Mouse (Mus musculus): Measurements from ENCODE around the gene Dnajb1.
A peak's percentile ranks its signal among the peaks of the same experiment; 100 is the strongest.

Dnajb1 gene

GRCm38 (mm10) chr8:83613695-83614094 is 5.7 kb downstream of the Dnajb1 start:
- no peak for DNase-seq (ENCODE audit: low spot score)

- no peak for DNase-seq (ENCODE audit: low spot score)
These were observed 8.6 kb downstream of the Dnajb1 start for GRCm38 (mm10) chr8:83616625-83617024.

DNA sequence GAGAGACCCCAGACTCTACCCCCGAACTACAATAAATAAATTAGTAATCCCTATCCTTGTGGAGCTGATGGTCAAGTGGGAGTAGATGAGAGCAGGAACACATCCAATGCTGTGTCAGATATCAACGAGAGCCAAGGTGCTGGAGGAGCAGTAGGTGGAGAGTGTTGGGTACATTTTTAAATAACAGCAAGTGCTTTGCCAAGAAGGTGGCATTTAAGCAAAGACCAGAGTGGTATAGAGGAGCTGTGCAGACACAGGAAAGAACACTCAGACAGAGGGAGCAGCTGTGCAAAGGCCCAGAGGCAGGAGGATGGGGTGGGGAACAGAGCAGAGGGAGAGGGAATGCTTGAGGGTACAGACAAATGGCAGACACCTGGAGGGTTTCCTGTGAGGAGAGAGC is 9.1 kb downstream of the Dnajb1 start:
- DNase-seq (ENCODE audit: low spot score): no peak

DNA sequence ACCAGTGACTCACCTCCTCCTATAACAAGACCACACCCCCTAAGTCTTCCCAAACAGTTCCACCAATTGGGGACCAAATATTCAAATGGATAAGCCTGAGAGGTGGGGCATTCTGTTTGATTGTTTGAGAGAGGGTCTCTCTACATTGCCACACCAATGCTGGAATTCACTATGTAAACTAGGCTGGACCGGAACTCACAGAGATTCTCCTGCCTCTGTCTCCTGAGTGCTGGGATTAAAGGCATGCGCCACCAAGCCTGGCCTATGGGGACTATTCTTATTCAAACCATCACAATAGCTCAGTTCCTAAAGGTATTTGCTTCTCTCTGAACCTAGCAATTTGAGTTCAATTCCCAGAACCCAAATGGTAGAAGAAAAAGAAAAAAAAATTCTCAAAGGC is 10.6 kb downstream of the Dnajb1 start:
- no peak for DNase-seq (ENCODE audit: low spot score)

DNA sequence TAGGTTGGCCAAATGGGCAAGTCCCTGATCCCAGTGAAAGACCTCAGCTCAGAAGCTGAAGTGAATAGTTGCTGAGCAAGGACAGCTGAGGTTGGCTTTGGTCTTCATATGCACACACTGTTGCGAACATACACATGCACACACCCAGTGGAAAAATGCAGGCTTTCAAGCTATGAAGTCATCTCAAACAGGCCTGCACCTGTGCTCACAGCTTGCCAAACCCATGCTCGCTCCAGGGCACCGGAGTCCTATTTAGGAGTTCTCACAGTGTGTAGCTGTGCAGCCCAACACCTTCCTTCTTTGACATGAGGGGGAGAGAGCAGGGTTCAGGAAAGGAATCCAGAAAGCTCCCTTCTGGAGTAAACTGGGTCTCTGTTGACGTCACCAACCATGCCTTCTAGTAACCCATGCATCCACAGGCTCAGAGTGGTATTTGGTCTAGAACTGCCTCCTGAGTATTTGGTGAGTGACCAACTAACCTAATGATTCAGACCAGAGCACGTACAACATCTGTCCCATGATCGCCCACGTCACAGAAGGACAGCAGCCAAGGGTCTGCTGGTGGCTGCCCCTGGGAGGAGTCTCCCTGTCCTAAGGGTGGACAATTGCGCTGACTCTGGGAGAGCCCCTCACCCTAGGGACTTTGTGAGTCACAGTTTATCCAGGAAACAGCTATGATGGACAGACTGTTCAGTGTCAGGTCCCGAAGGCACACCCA is 11.7 kb downstream of the Dnajb1 start:
- no peak for DNase-seq (ENCODE audit: low spot score)

DNA sequence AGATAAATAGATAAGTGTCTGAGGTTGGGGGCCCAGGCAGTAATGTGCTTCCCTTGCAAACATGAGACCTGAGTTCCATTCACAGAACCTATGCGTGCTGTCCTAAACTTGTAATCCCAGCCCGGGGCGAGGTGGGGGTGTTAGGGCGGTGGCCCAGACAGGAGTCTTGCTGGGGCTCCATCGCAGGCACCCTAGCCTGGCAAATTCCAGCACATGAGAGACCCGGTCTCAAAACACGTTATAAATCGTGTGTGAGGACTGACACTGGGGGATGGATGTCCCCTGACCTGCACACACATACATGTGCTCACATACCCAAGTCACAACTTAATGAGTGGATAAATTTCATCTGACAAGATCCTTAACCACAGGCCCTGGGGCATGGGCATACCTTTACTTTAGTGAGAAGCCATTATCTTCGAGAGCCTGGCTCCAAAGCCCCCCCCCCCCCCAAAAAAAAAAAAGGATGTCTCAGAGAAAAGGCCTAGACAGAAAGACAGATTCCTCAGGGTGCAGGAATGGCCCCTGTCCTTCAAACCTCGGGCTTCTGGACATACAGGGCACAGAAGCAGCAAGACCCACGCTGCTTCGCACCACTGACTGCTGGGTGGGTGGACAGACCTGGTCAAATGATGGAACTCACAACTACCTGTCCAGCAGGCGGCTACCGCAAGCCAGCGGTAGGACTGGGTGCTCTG is 13.8 kb downstream of the Dnajb1 start:
- DNase-seq (ENCODE audit: low spot score): no peak

- peak; percentile 69 for DNase-seq (ENCODE audit: low spot score)
These were observed 14.5 kb downstream of the Dnajb1 start for GRCm38 (mm10) chr8:83622389-83622989.

DNA sequence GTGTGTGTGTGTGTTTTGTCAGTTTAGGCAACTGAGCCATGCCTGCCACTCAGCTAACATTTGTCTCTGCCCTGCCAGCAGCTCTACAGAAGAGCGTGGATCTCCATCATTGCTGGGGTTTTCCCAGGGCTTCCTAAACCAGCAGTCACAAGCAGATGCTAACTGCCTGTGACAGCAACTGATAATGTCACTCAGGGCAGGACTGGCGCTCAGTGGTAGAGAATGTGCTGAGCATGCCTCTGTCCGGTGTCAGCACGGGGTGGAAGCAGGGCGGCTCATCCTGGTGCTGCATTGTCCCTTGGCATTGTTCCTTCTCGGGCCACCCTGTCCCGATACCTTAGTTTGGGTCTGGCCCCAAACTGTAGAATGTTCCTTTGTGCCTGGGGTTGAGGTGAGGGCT is 15.6 kb downstream of the Dnajb1 start:
- no peak for DNase-seq (ENCODE audit: low spot score)

DNA sequence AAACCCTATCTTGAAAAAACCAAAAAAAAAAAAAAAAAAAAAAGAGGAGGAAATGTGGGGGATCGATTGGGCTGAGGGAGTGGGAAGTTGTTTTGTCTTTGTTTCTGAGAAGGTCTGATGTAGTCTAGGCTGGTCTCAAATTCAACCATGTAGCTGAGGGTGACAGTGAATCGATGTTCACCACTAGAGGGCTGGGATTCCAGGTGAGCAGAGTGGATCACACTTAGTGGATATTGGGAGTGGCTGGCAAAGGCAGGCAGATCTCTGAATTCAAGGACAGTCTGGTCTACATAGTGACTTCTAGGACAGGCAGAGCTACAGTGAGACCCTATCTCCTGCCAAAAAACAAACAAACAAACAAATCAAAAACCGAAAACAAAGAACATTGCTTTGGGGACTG is 16.7 kb downstream of the Dnajb1 start:
- no peak for DNase-seq (ENCODE audit: low spot score)

DNA sequence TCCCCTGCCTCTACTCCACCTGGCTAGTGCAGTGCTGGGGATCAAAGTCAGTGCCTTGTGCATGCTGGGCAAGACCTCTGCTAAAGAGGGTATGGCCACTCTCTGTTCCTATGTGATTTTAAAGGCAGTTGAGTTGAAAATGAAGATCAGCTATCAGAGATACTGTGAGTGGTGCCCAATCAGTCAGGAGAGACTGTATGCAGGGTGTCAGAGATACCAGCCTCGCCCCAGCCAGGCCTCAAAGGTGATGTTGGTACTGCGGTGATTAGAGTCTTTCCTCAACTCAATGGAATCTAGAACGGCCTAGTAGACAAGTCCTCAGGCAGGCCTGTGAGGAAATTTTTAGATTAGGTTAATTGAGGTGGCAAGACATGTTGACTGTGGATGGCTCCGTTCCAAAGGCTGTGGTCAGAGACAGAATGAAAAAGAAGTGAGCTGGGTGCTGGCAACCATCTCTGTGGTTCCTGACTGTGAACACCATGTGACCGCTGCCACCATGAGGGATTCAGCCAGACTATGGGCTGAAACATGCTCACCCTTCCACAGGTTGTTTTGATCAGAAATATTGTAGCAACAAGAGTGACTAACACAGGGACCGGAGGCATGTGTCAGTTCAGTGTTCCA is 17.8 kb downstream of the Dnajb1 start:
- no peak for DNase-seq (ENCODE audit: low spot score)

GRCm38 (mm10) chr8:83632083-83632707 is 24.2 kb downstream of the Dnajb1 start:
- DNase-seq (ENCODE audit: low spot score): no peak

DNA sequence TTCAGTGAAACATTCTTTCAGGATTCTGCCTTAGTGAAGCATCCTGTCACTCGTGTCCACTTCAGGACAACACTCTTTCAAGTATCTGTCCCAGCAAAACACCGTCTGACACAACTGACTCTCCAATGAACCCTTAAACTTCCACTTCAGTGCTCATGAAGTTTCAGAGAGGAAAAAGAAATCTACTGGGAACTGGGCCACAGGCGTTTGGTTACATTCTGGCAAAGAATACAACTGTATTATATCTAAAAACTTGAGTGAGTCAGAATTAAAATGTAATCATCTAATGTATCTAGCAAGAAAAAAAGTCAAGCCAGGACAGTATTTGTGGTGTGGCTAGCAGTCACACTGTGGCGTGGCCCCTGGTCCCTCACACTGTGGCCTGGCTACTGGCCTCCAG is 30.9 kb downstream of the Dnajb1 start:
- no peak for DNase-seq (ENCODE audit: low spot score)

- DNase-seq (ENCODE audit: low spot score): no peak
These were observed 31.7 kb downstream of the Dnajb1 start for GRCm38 (mm10) chr8:83639649-83640048.

DNA sequence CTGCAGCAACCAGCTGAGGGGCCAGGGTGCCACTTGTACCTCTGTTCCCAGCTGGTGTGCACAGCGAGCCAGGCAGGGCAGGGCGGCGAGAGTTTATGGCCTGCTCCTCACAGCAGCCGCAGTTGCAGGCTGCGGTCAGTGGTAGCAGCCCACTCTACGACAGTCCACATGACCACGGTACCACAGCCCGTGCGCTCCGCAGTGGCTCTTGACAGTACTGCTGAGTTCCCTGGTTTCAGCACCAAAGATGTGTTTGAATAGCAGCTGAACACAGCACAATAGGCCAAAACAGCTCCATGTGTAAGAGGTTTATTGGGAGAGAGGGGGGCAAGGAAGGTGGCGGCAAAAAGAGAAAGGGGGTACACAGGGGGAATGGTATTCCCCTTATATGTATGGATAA is 39.5 kb downstream of the Dnajb1 start:
- no peak for DNase-seq (ENCODE audit: low spot score)

DNA sequence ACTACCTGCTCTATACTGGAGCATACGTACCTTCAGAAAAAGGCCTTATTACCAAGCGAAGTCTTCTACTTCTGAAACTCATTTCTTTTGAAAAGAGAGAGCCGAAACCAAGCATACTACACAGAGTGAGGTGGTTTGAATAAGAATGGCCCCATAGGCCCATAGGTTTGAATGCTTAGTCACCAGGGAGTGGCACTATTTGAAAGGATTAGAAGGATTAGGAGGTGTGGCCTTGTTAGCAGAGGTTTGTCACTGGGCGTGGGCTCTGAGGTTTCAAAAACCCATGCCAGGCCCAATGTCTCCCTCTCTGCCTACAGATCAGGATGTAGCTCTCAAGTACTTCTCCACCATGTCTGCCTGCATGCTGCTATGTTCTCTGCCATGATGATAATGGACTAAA is 40.0 kb downstream of the Dnajb1 start:
- DNase-seq (ENCODE audit: low spot score): no peak

DNA sequence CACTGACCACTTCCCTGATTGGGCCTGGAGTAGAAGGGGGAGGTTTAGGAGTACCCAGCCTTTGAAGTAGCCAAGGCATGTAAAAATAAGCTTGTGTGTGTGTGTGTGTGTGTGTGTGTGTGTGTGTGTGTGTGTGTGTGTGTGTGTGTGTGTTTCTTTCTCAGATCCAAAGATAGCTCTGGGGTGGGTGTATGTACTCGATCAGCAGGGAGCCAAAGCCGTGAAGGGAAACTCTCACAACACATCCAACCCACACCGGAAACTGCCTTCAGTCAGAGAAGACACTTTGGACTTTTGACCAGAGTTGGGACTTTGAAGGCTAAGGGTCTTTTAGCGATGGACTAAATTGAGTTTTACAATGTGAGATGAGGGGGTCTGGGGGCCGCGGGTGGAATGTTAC is 41.7 kb downstream of the Dnajb1 start:
- DNase-seq (ENCODE audit: low spot score): no peak

DNA sequence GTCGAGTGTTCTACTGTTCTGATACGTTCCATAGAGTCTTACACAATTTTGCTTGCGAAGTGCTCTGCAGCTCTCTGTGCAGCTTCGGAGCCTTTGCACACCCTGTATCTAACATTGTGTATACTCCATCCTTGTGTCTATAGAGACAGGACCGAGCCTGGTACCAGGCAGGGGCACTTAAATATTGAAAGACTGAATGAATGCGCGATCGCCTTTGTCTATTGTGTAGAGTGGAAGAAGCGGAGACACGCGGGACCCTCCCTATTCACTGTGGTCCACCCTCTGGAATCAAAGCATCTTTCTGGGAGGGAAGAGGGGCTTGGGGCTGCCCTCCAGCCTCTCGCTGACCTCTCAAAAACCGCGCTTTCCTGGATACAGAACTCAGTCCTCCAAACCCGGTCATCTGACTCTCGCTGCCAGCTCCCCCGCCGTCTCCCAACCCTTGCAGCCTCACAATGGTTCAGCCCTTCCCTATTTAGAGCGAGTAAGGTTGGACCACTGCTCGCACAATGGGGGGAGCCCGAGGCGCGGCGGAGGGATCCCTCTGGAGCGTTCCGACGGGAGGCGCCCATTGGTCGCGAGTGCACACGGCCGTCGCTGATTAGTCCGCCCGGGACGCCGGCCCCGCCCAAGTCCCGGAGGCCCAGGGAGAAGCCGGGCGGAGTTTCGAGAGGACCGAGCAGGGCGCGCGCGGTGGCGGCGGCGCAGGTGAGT is 44.2 kb downstream of the Dnajb1 start, which contains the start of gene Gipc1:
Gipc1 (plus strand) TSS at position 648 of the 714 bp plus-strand sequence.
- DNase-seq (ENCODE audit: low spot score): peak; percentile 85

DNA sequence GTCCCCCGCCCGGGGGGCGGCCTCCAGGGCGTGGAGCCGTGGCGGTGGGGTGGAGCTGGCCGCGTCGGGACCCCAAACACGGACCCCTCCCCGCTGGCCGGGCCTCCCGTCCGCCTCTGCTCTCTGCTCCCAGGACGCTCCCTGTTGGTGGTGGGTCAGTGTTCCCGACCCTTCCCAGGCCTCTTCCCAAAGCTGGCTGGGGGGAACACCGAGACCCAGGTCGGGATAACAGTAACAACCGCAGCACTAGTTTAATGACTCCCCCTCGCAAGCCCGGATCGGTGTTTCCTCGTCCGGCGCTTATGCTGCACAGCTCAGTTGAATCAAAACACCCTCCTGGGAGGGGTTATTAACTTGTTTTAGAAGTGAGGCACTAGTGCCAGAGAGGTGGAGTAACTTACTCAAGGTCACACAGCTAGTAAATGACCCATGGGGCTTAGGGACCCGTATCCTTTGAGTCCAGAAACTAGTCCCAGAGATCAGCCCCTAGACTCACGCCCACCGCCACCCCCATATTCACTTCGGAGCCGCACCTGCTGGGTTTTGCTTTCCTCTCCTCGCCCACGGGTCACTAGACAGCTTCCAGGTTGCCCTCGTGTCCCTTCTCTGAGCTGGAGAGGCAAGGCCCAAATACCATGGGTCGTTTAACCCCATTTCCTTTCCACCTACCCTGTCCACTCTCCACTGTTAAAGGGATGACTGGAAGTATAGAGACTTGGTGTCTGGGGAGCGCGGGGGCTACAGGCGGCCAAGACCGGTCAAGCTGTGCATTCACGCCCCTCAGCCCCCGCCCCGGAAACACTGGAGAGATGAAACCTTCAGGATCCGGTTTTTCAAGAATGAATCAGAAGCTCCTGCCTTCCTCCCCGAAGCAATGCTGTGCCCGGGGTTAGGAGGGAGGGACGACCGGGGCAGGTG is 45.0 kb downstream of the Dnajb1 start:
- DNase-seq (ENCODE audit: low spot score): no peak

DNA sequence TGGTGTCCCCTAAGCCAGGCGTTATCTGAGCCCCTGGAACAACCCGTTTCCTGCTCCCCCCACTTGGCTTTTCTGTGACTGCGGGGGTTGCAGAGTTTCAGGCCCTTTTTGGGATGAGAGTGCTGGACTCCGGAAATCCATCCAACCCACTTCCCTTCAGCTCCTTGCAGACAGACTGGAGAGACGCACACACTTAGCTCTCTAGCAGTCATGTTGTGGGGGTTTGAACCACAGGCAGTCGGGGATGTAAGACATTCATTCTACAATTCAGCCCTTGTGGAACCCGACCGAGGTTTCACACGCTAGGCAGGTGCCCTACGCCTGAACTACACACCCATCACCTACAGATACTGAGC is 45.6 kb downstream of the Dnajb1 start:
- no peak for DNase-seq (ENCODE audit: low spot score)

DNA sequence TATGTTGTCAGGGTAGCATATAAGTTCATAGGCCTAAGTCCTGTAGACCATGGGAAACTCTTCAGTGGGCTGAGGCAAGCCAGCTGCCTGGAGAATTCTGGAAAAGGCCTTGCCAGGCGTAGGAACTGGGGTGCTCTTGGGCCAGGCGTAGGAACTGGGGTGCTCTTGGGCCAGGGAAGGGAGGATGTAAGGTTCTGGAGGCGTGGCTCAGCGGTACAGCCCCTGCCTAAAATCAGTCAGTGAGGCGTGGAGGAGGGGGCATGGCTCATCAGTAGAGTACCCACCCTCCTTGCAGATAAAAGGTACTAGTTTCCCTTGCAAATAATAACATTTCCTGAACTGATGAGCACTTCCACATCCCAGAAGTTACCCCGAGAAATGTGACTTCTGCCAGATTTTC is 46.7 kb downstream of the Dnajb1 start:
- DNase-seq (ENCODE audit: low spot score): no peak

- DNase-seq (ENCODE audit: low spot score): no peak
These were observed 48.0 kb downstream of the Dnajb1 start for GRCm38 (mm10) chr8:83656043-83656442.
